34 mouse cellular contexts compared by ENCODE assay signal in genomic region chr5:35366241-35367032, GRCm38 (mm10). TPM values are rescaled to one million over a fixed set of nuclear protein-coding genes. Genes with fewer than 3 reads are reported as not detected.
"Had no signal": no experiment of that assay in that cellular context is flagged by ENCODE, and none has a peak within 500 bp of the region (broad histone marks: within the 10 kb centered on the region; RNA-seq: fewer than 3 reads in every experiment).

No protein-coding gene starts in this region.

- H3K9ac ChIP-seq: heart, embryonic 13.5 days; heart, embryonic 15.5 days; hindbrain, embryonic 12.5 days; hindbrain, embryonic 14.5 days; intestine, embryonic 15.5 days; limb, embryonic 12.5 days; liver, embryonic 13.5 days had no signal

- H3K4me2 ChIP-seq: heart, embryonic 11.5 days; heart, embryonic 13.5 days; heart, embryonic 15.5 days; hindbrain, embryonic 12.5 days; hindbrain, embryonic 14.5 days; intestine, embryonic 15.5 days; limb, embryonic 12.5 days; liver, embryonic 13.5 days had no signal

- H3K9me3 ChIP-seq: heart, embryonic 15.5 days; hindbrain, embryonic 10.5 days; hindbrain, embryonic 12.5 days; intestine, embryonic 15.5 days; limb, embryonic 10.5 days; limb, embryonic 12.5 days; liver, embryonic 13.5 days had no signal

- DNase-seq: gastrocnemius, postnatal 25 days; heart, adult 2 months; heart, postnatal 14 days; heart, postnatal 4 days; kidney, adult 18-20 months; kidney, adult 8-10 months; kidney, postnatal 10 days; kidney, postnatal 4 days; liver, embryonic 13.5 days had no signal

- H3K4me1 ChIP-seq: heart, embryonic 13.5 days; heart, embryonic 15.5 days; hindbrain, embryonic 10.5 days; hindbrain, embryonic 12.5 days; intestine, embryonic 15.5 days; liver, embryonic 13.5 days had no signal

- H3K4me3 ChIP-seq: heart, adult 2 months; heart, embryonic 13.5 days; heart, embryonic 15.5 days; hindbrain, embryonic 10.5 days; hindbrain, embryonic 12.5 days; intestine, embryonic 15.5 days; layer of hippocampus, adult 2 months; left cerebral cortex, adult 2 months; limb, embryonic 10.5 days; limb, embryonic 12.5 days; liver, embryonic 13.5 days had no signal

- H3K36me3 ChIP-seq: heart, embryonic 13.5 days; heart, embryonic 15.5 days; hindbrain, embryonic 10.5 days; hindbrain, embryonic 12.5 days; intestine, embryonic 15.5 days; limb, embryonic 10.5 days; limb, embryonic 12.5 days; liver, embryonic 13.5 days had no signal

- ATAC-seq: hindbrain, embryonic 16.5 days; inflammation-experienced regulatory T-cells, adult 6 months; intestine, embryonic 15.5 days; intestine, postnatal 0 days had no signal

- H3K27ac ChIP-seq: heart, adult 2 months; heart, embryonic 13.5 days; heart, embryonic 15.5 days; hindbrain, embryonic 10.5 days; hindbrain, embryonic 12.5 days; hindbrain, embryonic 14.5 days; intestine, embryonic 15.5 days; layer of hippocampus, adult 2 months; left cerebral cortex, adult 2 months; limb, embryonic 10.5 days; limb, embryonic 12.5 days; liver, embryonic 13.5 days had no signal

RNA-seq across cellular contexts. Expression of gene Hmx1, which starts 22.5 kb away (rescaled TPM):
- total RNA-seq: gastrocnemius, adult 8-10 months; gastrocnemius, postnatal 25 days; gastrocnemius, postnatal 4 days; granulocyte monocyte progenitor cell, adult 5-6 weeks; heart, adult 2 months; heart, postnatal 14 days; heart, postnatal 4 days; layer of hippocampus, adult 2 months; layer of hippocampus, postnatal 10 days; layer of hippocampus, postnatal 25 days; left cerebral cortex, adult 2 months; left cerebral cortex, postnatal 14 days; left cerebral cortex, postnatal 36 days had no signal
- polyA plus RNA-seq: frontal cortex, adult 2 months; heart, adult 2 months; heart, embryonic 11.5 days; heart, embryonic 15.5 days; heart, postnatal 0 days; hindbrain, embryonic 14.5 days; inflammation-experienced regulatory T-cells, adult 6 months; intestine, postnatal 0 days; kidney, embryonic 14.5 days; kidney, embryonic 16.5 days; liver, embryonic 13.5 days had no signal
